Mouse (Mus musculus) forebrain, embryonic 10.5 days (tissue): ENCODE data around the gene Sh2b1. TPM values are rescaled to one million over a fixed set of nuclear protein-coding genes. Genes with fewer than 3 reads are reported as not detected.

Source experiments
- DNase-seq: peaks from one replicate; pipeline ENCODE4 v3.0.0-alpha.2; 2017; ENCODE audit warnings: low spot score; ENCODE audit errors: extremely low spot score
- H3K27ac ChIP-seq: fragments of 300-500 bp; sonication (generic); 2 replicates; pipeline ENCODE4 v1.5.1; 2016; ENCODE audit warnings: mild to moderate bottlenecking
- H3K27me3 ChIP-seq: fragments of 300-500 bp; sonication (generic); 2 replicates; pipeline ENCODE4 v1.6.1; 2016; ENCODE audit warnings: mild to moderate bottlenecking; ENCODE audit not compliant: poor library complexity, severe bottlenecking
- H3K36me3 ChIP-seq: fragments of 300-500 bp; sonication (generic); replicated peaks from 2 replicates; pipeline ENCODE4 v1.6.1; 2016; ENCODE audit warnings: mild to moderate bottlenecking, moderate library complexity
- H3K4me1 ChIP-seq: fragments of 300-500 bp; sonication (generic); 2 replicates; pipeline ENCODE4 v1.6.1; 2016
- H3K4me3 ChIP-seq: fragments of 300-500 bp; sonication (generic); 2 replicates; pipeline ENCODE4 v1.5.1; 2016; ENCODE audit warnings: mild to moderate bottlenecking, moderate library complexity
- H3K9me3 ChIP-seq: fragments of 300-500 bp; sonication (generic); 2 replicates; pipeline ENCODE4 v1.6.1; 2016; ENCODE audit warnings: mild to moderate bottlenecking, moderate library complexity
- WGBS: fragments of 180-500 bp; shearing (Covaris S2); methylation state at CpG from one replicate; pipeline ENCODE4 v1.1.7; 2016; 5-methylcytosine and 5-hydroxymethylcytosine counted together
- polyA plus RNA-seq: library from polyadenylated mRNA; unstranded; fragments of >200 nt; fragmentation: Nextera tagmentation; extraction: Ambion mirVana; gene quantifications from 2 replicates; pipeline ENCODE4 v1.2.1, GENCODE M21; 2016

Sh2b1 gene
- polyA plus RNA-seq, 1 experiment from 2014 or later: 49.2 TPM

- Histone ChIP-seq H3K27ac (no peak overlapping the region), H3K4me3 (no peak overlapping the region), H3K36me3 (0 out of 2 replicates have a peak, but pooled peaks cover 2% of the 10 kb centered on the region), H3K4me1 (peaks cover 15% of the 10 kb centered on the region), H3K9me3 (no peaks in the 10 kb centered on the region; the same call in 1 of the 2 replicates), H3K27me3 (no peaks in the 10 kb centered on the region)
- DNase-seq: no peak
- 88% methylated on average over 5 of the region's 5 CpGs for WGBS
These were observed 53.5 kb downstream of the Sh2b1 start for GRCm38 (mm10) chr7:126421756-126422155.

- Histone ChIP-seq H3K27ac (no peak overlapping the region), H3K9me3 (no peaks in the 10 kb centered on the region), H3K27me3 (no peaks in the 10 kb centered on the region), H3K4me3 (no peak overlapping the region), H3K36me3 (no peaks in the 10 kb centered on the region), H3K4me1 (peaks cover 23% of the 10 kb centered on the region)
- DNase-seq: no peak
- WGBS: 78% methylated on average over 3 of the region's 3 CpGs
These were observed 56.7 kb downstream of the Sh2b1 start for GRCm38 (mm10) chr7:126418496-126418895.

GRCm38 (mm10) chr7:126417606-126418005, 57.6 kb downstream of the Sh2b1 start:
- Histone ChIP-seq H3K27ac (peak overlapping the region; percentile 86), H3K9me3 (no peaks in the 10 kb centered on the region)
- WGBS: 73% methylated on average over 4 of the region's 4 CpGs

GRCm38 (mm10) chr7:126417045-126417444, 58.2 kb downstream of the Sh2b1 start:
- Histone ChIP-seq H3K4me1 (peaks cover 23% of the 10 kb centered on the region), H3K9me3 (no peaks in the 10 kb centered on the region), H3K36me3 (no peaks in the 10 kb centered on the region), H3K27ac (peak overlapping the region; percentile 86), H3K27me3 (no peaks in the 10 kb centered on the region), H3K4me3 (peak overlapping the region; percentile 14; the same call in 1 of the 2 replicates)
- 4% methylated on average over 8 of the region's 8 CpGs for WGBS
- DNase-seq: peak; percentile 41

More at GRCm38 (mm10) chr7:126417606-126418005, 57.6 kb downstream of the Sh2b1 start:
- Histone ChIP-seq H3K36me3 (no peaks in the 10 kb centered on the region), H3K4me1 (peaks cover 23% of the 10 kb centered on the region), H3K27me3 (no peaks in the 10 kb centered on the region), H3K4me3 (no peak overlapping the region)
- DNase-seq: no peak

Other genes with a start within 250 kb of the Sh2b1 start
- 79.1 and 83.0 TPM in 2 replicates for gene Sbk1, start 202.8 kb downstream of the Sh2b1 start, polyA plus RNA-seq
- 2.0 and 2.4 TPM in 2 replicates for gene Lat, start 105.9 kb downstream of the Sh2b1 start, polyA plus RNA-seq
- 64.7 and 68.6 TPM in 2 replicates for gene Spns1, start 98.0 kb downstream of the Sh2b1 start, polyA plus RNA-seq
- gene Nfatc2ip, start 78.7 kb downstream of the Sh2b1 start, polyA plus RNA-seq: 2.6 and 2.8 TPM in 2 replicates
- 0.07 and 0.14 TPM in 2 replicates for gene Cd19, start 60.5 kb downstream of the Sh2b1 start, polyA plus RNA-seq
- 24.8 and 25.5 TPM in 2 replicates for gene Rabep2, start 46.7 kb downstream of the Sh2b1 start, polyA plus RNA-seq
- gene Atp2a1, start 12.3 kb downstream of the Sh2b1 start, polyA plus RNA-seq: 0.33 TPM in 2 replicates
- 180 and 183 TPM in 2 replicates for gene Tufm, start 11.9 kb upstream of the Sh2b1 start, polyA plus RNA-seq
- 49.0 and 55.3 TPM in 2 replicates for gene Atxn2l, start 28.0 kb upstream of the Sh2b1 start, polyA plus RNA-seq
- 230 and 233 TPM in 2 replicates for gene Eif3c, start 91.0 kb upstream of the Sh2b1 start, polyA plus RNA-seq
- gene Apobr, start 109.5 kb upstream of the Sh2b1 start, polyA plus RNA-seq: 0.67 and 0.79 TPM in 2 replicates
- 20.7 and 25.8 TPM in 2 replicates for gene Cln3, start 110.4 kb upstream of the Sh2b1 start, polyA plus RNA-seq
- gene Il27, start 119.5 kb upstream of the Sh2b1 start, polyA plus RNA-seq: not detected in 2 replicates
- 1.3 and 2.0 TPM in 2 replicates for gene Nupr1, start 155.4 kb upstream of the Sh2b1 start, polyA plus RNA-seq
- gene Sgf29, start 173.9 kb upstream of the Sh2b1 start, polyA plus RNA-seq: 61.1 and 64.5 TPM in 2 replicates
- gene Sult1a1, start 201.0 kb upstream of the Sh2b1 start, polyA plus RNA-seq: 0.16 and 0.40 TPM in 2 replicates
- 213 and 216 TPM in 2 replicates for gene Bola2, start 220.0 kb upstream of the Sh2b1 start, polyA plus RNA-seq
- 13.5 and 14.0 TPM in 2 replicates for gene Slx1b, start 220.4 kb upstream of the Sh2b1 start, polyA plus RNA-seq
- gene Coro1a, start 232.4 kb upstream of the Sh2b1 start, polyA plus RNA-seq: 33.6 and 40.3 TPM in 2 replicates